Mouse (Mus musculus) gastrocnemius, postnatal 36 days (tissue): ENCODE results near the gene Mta1. TPM values are rescaled to one million over a fixed set of nuclear protein-coding genes. Genes with fewer than 3 reads are reported as not detected.

Experiments used
- DNase-seq, 2 experiments: peaks; one replicate each; pipeline ENCODE4 v3.0.0; 2022
- intact Hi-C: fragments of 180-260 bp; cut with DNase I; formaldehyde crosslinking; loops from one replicate; pipeline ENCODE4 v1.15.1; 2025
- total RNA-seq, 2 experiments: library from RNA; stranded (reverse); gene quantifications; 2 replicates each; pipeline ENCODE4 v1.2.3; 2021

The Mta1 gene
- total RNA-seq, 2 experiments from 2014 or later: 32.3 to 36.1 TPM

DNA sequence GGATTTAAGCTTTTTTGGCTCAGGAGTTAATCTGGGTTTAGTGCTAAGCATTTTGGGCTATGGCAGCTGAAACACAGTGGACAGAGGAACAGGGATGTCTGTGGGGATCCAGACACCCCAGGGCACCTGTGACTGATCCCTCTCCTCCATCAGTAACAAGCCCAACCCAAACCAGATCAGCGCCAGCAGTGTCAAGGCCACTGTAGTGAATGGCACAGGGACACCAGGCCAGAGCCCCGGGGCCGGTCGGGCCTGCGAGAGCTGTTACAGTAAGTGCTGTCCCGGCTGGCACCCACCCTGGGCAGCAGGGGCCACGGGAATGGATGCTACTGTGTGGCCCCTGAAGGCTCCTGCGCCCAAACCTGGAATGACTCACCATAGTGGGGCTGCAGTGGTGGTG, 32.7 kb downstream of the Mta1 start:
- intact Hi-C loops: no loop called here
- DNase-seq: no peak

DNA sequence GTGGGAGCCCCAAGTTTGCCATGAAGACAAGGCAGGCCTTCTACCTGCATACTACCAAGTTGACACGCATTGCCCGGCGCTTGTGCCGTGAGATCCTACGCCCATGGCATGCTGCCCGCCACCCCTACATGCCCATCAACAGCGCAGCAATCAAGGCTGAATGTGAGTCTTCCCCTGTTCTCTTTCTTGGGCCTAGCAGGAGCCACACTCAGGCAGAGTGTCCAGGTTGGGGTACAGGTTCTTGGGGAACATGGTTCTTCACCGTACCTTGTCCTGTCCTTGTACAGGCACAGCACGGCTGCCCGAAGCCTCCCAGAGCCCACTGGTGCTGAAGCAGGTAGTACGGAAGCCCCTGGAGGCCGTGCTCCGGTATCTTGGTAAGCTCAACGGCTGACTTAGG, 33.5 kb downstream of the Mta1 start:
- no peak for DNase-seq
- intact Hi-C loops: no loop called here

DNA sequence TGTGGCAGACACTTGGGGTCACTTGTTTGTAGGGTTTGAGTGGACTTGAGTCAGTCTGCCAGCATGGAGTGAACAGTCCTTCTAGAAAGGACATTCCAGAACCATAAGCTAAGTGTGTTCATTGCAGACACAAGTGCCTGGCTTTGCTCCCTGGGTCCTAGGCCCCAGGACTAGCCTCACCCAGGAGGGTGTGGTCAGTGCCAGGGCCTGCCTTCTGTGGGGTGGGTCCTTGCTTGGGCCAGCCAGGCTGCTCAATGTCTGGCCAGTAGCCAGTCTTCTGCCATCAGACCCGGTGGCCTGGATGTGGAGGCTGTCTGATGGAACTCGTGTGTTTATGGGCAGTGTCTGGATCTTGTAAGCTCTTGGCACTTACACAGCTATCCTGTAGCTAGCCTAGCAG, 34.5 kb downstream of the Mta1 start:
- DNase-seq: peak in 1 of 2 experiments; percentile 60
- intact Hi-C loops: no loop called here

DNA sequence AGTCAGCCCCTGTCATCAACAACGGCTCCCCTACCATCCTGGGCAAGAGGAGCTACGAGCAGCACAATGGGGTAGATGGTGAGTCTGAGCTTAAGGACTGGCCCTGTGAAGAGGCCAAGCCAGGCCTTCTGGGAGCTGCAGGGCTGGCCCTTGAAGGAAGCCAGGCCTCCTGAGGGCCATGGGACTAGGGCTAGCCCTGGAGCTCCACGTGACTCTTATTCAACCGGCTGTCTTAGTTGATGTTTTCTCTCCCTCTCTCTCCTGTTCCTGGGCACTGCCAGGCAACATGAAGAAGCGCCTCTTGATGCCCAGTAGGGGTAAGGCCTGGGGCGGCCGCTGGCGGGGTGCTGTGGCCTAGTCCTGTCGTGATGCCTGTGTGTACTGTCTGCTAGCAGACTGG, 35.2 kb downstream of the Mta1 start:
- no peak for DNase-seq
- intact Hi-C loops: no loop called here

DNA sequence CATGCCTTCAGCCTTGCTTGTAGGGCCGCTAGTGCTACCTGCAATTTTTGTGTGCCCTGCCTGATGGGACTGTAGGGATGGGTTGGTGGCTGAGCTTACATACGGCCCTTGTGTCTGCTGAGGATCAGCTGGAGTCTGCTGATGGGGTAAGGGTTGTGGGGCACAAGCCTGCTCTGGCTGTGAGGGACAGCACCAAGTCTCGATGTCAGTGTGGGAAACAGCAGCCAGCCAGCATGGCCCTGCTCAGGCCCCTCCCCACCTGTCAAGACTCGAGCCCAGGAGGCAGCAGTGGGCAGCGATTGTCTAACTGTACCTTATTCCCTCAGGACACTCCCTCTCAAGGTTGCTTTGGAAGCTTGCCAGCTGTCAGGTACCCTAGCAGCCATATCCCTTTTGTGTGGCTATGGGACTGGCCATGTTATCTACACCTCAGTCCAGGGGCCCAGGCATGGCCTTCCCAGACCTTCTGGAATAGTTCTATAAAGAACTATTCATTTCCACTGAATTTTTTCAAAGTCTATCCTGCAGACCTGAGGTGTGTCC, 35.9 kb downstream of the Mta1 start:
- intact Hi-C loops: no loop called here
- DNase-seq: no peak

DNA sequence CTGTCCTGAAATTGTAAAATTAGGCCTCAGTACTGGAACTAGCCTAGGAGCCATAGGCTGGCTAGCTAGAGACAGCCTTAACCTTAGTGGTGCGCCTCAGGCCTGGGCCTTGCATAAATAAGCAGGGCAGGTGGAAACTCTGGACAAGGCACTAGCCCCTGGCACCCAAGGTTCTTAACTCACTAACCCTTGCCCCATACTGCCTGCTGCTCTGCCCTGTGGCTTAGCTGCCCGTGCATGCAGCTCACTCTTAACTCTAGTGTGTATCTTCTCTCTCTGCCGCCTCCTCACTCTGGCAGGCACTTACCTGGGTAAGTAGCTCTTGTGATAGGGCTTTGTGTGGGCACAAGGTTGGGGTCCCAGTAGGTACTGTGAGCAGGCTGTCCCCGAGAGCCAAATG, 36.4 kb downstream of the Mta1 start:
- DNase-seq: no peak
- intact Hi-C loops: no loop called here

DNA sequence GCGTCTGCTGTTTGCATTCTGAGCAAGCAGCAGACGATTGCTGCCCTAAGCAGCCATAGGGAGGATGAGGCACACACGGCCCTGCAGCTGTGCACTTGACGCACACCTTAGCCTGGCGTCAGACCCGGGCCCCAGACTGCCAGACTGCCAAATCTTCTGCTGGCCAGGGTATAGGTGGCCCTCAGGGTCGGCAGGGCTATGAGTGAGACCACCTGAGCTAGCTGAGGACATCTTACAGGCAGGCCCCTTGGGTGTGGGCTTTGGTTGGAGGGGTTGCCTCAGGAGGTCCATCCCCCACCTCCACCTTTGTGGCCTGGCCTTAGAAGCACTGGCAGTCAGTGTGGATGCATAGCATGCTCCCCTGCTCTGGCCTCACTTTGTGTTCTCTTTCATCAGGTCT, 37.3 kb downstream of the Mta1 start:
- intact Hi-C loops: no loop called here
- DNase-seq: no peak

DNA sequence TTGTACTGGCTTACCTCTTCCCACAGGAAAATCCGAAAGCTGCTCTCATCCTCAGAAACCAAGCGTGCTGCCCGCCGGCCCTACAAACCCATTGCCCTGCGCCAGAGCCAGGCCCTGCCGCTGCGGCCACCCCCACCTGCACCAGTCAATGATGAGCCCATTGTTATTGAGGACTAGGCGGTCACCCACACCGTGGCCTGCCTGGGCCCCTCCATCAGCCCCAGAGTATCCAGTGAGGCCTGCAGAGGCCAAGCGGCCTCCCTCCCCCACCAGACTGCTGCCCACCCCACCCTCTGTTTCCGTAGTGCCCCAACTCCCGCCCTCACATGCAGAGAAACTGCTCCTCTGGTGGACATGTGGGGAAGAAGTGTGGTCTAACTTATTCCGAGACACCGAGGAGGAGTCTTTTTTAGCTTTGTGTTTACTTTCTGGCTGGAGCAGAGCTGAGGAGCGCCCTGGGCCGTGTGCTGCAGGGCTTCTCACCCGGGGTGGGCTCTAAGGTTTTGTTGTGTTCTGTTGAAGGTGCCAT, 38.5 kb downstream of the Mta1 start:
- DNase-seq: no peak
- intact Hi-C loops: no loop called here

DNA sequence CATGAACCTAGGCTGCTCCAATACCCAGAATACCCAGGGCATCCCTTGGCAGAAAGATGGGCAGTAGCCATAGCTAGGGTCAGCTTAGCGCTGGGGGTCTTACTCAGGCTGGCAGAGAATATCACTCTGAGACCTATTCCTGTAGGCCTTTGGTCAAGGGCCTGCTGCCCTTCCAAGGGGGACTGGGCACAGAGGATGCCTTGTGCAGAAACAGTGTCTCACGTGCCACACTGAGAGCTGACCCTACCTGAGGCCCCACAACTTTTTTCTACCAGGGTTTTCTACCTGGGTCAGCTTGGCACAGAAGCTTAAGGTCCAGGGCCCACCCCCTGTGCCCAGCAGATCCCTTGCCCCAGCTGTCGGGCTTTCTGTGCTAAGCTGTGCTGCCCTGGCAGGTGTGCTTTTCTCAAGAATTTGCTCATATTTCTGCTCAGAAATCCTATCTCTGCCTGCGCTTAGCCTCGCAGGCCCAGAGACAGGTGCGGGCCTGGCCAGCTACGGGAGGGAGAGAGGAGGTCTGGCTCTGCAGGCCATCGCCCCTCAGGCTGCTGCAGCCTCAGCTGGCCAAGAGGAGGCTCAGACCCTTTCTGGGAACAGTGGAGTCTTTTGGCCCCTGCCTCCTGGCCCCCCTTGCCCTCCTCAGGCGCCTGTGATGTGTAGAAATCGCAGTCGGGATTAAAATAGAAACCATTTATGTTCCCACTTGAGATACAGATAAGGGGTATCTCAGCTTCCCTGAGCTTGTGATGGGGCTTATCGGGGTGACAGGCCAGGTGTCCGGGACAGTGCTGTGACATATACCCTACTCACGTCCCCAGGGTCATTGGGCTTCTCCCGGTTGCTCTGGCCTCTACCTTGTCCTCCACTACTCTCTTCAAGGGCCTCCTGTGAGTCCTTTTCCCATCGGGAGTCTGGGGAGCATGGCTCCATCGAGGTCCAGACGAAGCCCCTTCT, 39.5 kb downstream of the Mta1 start:
- DNase-seq: no peak
- intact Hi-C loops: no loop called here

DNA sequence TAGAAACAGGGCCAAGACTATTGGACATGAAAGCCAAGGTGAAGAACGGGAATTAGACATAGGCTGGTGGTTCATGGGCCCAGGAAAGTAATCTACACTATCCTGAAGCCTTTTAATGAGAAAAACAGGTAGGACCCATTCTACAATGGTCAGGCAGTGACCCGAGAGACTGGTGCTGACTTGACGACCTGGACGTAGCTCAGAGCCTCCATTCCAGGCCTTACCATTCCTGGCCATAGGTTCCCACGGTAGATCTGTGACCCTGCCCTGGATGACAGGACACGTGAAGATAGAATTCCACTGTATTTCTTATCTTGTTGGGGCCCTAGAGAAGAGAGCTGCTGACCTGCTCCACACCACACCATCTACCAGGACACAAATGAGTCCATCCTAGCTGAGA, 40.2 kb downstream of the Mta1 start:
- intact Hi-C loops: no loop called here
- no peak for DNase-seq

DNA sequence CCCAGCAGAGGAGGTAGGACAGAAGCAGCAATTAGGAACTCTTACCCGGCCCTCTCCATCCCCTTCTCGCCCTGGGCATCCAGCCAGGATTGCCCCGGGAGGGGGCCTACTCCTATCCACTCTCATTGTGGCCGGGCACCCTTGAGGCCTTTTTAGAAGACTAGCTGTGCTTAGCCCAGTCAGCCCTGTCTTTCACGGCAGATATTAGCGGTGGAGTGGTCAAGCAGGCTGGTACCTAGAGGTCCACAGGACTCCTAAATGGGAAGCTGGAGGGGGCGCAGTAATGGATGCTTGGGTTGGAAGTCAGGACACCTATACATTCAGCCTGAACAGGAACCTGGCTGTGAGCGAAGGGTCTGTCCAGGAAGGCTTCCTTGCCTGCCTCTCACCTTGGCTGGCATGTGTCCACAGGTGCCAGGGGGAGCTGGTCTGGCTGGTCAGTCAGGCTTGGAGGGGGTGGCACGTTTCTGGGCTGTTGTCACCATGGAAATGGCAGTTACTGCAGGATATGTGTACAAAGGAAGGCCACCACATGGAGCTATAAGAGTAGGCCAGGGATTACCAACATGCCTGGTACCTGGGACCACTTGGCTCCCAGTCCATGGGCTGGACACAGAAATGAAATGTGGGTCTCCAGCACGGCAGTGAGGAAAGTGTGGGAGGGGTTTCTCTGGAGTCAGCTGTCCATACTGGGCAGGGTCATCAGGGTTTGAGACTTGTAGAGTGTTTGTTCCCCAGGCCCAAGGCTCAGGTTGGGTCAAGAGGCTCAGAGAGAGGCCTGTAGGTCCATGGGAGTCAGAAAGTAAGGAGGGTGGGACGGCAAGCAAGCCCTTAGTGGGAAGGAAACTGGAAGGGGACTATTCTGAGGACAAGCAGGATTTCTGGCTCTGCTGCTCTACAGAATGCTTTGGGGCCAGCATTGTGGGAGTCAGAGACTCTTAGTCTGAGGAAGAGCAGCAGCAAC, 41.1 kb downstream of the Mta1 start:
- intact Hi-C loops: no loop called here
- DNase-seq: no peak

DNA sequence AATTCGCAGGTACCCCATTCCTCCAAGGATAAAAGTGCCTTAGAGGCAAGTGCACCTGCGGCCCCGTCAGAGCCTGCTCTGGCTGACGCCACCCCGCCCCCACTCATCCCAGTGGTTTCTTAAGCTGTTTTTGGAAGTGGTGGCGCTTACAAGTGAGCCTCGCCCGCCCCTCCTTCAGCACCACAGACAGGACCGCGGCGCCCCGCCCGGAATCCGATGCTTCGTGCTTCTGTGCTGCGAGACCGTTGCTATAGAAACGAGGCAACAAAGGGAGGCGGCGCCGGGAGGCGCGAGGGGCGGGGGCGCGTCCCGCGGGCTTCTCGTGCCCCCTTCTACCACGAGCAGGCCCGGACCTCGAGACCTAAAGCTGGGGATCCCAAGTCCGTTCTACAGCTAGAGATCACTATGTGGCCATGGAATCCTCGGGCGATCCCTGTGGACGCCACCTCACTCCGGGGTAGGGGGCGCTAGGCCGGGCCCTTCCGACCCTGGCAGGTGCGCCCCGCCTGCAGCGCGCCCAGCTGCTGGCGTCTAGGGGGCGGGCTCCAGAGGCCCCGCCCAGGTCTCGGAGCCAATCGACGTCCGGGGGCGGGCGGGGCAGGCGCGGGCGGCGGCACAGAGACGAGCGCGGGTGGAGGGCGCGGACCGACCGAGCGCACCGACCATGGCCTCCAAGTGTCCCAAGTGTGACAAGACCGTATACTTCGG, 42.0 kb downstream of the Mta1 start, which contains the start of gene Crip2:
Gene Crip2 (plus strand): TSS at position 329 of the 708 bp plus-strand sequence.
- intact Hi-C loops: no loop called here
- peak; percentile 83 to 84 for DNase-seq

DNA sequence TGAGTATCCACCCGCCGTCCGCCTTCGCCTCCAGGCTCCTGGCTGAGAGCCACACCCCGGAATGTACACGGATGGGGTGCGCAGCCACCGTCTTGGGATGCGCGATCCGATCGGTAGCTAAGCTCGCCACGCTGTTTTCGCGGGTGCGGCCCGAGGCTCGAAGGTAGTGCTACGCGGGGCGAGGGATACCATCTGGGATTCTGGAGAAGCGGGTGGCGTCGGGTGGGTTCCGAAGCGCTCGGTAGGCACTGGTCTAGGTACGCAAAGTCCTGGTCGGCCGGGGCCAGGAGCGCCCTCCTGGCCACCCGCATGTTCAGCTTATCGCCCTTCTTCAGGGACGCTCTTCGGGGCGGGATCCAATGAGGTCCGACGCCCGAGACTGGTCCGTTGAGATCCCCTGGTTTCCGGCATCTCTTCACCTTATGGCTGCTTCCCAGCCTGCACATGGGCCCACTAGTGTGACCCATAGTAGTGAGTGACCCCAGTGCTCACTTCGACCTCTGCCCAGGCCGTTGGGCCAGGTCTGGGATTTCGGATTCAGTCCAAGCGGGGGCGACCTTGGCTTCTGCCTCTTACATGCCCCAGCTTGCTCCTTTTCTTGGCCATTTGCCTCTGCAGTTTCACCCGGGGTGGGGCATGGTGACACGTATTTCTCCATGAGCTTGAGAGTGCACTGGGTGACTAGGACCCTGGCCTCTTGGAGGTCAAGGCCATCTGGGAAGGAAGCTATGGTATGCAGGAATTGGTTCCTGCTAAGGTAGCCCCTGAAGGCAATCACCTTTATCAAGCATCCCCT, 42.7 kb downstream of the Mta1 start:
- intact Hi-C loops: no loop called here
- peak in 1 of 2 experiments; percentile 49 for DNase-seq

DNA sequence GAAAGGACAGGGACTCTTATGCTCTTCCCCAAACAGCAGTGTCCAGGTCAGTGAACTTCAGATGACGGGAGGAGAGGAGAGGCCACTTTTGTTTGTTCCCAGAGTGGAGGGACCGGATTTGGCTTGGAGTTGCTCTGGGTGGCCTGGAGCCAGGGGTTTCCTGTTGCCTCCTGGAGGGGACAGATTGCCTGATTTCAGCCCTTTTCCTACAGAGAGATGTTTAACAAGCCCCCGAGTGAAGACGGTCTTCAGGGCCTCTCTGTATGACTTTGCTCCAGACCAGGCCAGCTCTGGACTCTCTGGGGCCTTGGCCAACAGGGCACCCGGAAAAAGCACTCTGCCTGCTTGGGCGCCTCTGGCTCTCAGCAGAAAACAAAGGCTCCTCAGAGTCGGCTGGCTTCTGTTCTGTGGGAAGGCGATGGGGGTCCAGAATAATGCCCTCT, 43.5 kb downstream of the Mta1 start:
- intact Hi-C loops: no loop called here
- peak; percentile 63 to 70 for DNase-seq

DNA sequence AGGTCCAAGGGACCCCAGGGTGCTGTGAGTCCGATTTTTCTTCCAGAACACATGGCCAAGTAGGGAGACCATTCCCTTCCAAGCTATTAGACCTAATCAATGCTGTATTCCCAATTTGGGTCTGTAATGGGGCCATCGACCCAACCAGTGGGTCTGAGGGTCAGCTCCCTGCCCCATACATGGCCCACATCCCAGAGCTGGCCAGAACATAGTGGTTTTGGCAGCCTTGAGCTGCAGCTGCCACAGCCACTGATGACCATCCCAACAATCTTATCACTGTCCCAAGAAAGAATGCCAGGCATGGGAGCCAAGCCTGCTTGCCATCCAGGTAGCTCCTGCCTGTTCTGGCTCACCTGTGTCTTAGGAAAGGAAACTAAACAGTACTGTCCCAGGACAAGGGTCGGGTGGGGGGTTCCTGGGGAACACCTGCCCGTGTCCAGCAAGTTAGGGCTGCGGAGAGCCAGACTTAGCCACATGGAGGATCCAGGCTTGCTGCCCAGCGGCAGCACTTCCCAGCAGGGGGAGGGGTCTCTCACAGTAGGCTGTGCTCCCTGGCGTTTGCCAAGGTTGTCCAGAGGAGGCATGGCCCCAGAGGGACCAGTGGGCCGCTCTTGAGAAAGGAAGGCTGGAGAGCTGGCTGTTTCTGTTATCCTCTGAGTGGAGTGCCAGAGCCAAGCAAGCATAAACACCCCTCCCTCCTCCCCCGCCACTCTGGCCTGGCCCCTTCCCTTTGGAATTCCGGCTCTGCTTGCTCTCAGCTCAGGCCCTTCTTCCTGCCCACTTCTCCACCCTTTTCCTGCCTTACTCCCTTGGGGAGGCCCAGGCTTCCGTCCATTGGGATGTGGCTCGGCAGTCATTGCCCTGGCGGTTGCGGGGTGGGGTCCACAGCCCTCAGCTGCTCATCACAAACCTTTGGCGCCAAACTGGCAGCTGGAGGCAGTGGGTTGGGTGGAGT, 44.2 kb downstream of the Mta1 start:
- DNase-seq: peak; percentile 74 to 83
- intact Hi-C loops: no loop called here

DNA sequence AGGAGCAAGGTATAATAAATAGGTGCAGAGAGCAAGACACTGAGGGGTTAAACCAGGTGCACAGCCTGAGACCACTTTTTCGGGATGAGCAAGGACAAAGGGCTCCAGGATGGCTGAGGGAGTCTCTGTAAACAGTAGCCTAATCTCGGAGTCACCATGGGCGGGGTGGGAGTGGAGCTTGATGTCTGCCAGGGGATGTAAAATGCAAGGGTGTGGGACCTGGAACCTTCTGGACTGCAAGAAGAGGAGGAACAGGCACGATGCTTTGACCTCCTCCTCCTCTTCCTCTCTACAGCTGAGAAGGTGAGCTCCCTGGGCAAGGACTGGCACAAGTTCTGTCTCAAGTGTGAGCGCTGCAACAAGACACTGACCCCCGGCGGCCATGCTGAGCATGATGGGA, 45.1 kb downstream of the Mta1 start:
- no peak for DNase-seq
- intact Hi-C loops: no loop called here

DNA sequence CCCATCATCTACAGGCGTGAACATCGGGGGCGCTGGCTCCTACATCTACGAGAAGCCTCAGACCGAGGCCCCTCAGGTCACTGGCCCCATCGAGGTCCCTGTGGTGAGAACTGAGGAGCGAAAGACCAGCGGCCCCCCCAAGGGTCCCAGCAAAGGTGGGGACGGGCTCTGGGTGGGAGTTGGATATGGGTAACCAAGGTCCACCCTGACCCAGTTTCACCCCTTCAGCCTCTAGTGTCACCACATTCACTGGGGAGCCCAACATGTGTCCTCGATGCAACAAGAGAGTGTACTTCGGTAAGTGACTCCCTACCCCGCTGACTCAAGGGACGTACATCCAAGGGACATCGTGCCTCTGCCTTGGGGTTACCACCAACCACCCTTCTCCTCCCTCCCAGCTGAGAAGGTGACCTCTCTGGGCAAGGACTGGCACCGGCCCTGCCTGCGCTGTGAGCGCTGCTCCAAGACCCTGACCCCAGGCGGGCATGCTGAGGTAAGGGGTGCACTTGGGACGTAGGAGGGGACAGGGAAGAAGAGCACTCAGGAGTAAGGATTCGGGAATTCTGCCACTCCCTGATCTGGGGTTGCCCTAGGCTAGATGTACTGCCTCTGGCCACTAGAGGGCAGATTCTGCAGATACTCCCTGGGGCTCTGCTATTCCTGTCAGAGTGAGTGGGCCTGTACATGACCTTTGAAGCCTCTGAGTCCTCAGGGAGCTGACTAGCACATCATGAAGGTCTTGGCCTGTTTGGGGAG, 46.1 kb downstream of the Mta1 start:
- DNase-seq: no peak
- intact Hi-C loops: no loop called here
